Mouse (Mus musculus) liver, adult 2 months (tissue): ENCODE measurements around the gene Rsl24d1. TPM values are rescaled to one million over a fixed set of nuclear protein-coding genes. Genes with fewer than 3 reads are reported as not detected.

Experiments used
- DNase-seq: peaks from one replicate; pipeline ENCODE4 v3.0.0-alpha.2; 2011; ENCODE audit warnings: low read depth, low spot score; ENCODE audit errors: extremely low read depth
- H3K27ac ChIP-seq: fragments of 200-500 bp; replicated peaks from 2 replicates; pipeline ENCODE4 v1.5.1; 2012; ENCODE audit warnings: low read depth, mild to moderate bottlenecking, control low read depth, inconsistent platforms, low read length; ENCODE audit not compliant: insufficient read depth
- H3K27me3 ChIP-seq: fragments of 200-500 bp; 2 replicates; pipeline ENCODE4 v1.6.1; 2012; ENCODE audit warnings: mild to moderate bottlenecking, moderate library complexity, low read length, inconsistent platforms; ENCODE audit not compliant: control insufficient read depth, insufficient read depth
- H3K36me3 ChIP-seq: fragments of 200-500 bp; 2 replicates; pipeline ENCODE4 v1.6.1; 2012; ENCODE audit warnings: low read length, inconsistent platforms; ENCODE audit not compliant: control insufficient read depth, insufficient read depth
- H3K4me1 ChIP-seq: fragments of 200-500 bp; 2 replicates; pipeline ENCODE4 v1.6.1; 2011; ENCODE audit warnings: low read length; ENCODE audit not compliant: control insufficient read depth, insufficient read depth
- H3K4me3 ChIP-seq: fragments of 200-500 bp; 2 replicates; pipeline ENCODE4 v1.5.1; 2011; ENCODE audit warnings: low read depth, mild to moderate bottlenecking, control low read depth, low read length, moderate library complexity; ENCODE audit not compliant: insufficient read depth
- H3K79me2 ChIP-seq: fragments of 200-500 bp; 2 replicates; pipeline ENCODE4 v1.6.1; 2012; ENCODE audit warnings: inconsistent platforms, mild to moderate bottlenecking, low read length, moderate library complexity; ENCODE audit not compliant: control insufficient read depth, insufficient read depth
- H3K9ac ChIP-seq: fragments of 200-500 bp; 2 replicates; pipeline ENCODE4 v1.6.1; 2012; ENCODE audit warnings: low read depth, mild to moderate bottlenecking, control low read depth, inconsistent platforms, low read length
- CTCF ChIP-seq: fragments of 200-500 bp; IDR thresholded peaks from 2 replicates; pipeline ENCODE4 v1.5.1; 2011; ENCODE audit warnings: low read depth, low read length, control low read depth
- POLR2A ChIP-seq: fragments of 200-500 bp; IDR thresholded peaks from 2 replicates; pipeline ENCODE4 v1.6.1; 2011; ENCODE audit warnings: low read length, control low read depth; ENCODE audit not compliant: insufficient read depth; ENCODE audit errors: extremely low read depth
- WGBS: fragments of 180-500 bp; shearing (Covaris S2); methylation state at CpG from one replicate; pipeline ENCODE4 v1.1.7; 2018; 5-methylcytosine and 5-hydroxymethylcytosine counted together
- polyA plus RNA-seq: library from polyadenylated mRNA; depleted of rRNA; stranded (reverse); fragments of >200 nt; gene quantifications from 2 replicates; pipeline ENCODE4 v1.2.3, GENCODE M21; 2012
- total RNA-seq: library from RNA; depleted of rRNA; stranded (reverse); fragments of >200 nt; gene quantifications from 2 replicates; pipeline ENCODE4 v1.2.3, GENCODE M21; 2014

The Rsl24d1 gene
- total and polyA plus RNA-seq, 2 experiments: 11.2 to 34.9 TPM

GRCm38 (mm10) chr9:73125043-73125570 is 11.9 kb downstream of the Rsl24d1 start:
- H3K27ac ChIP-seq: no peak overlapping the region
- WGBS: 97% methylated on average over 8 of the region's 8 CpGs
- peaks cover 48% of the 10 kb centered on the region for H3K36me3 ChIP-seq

DNA sequence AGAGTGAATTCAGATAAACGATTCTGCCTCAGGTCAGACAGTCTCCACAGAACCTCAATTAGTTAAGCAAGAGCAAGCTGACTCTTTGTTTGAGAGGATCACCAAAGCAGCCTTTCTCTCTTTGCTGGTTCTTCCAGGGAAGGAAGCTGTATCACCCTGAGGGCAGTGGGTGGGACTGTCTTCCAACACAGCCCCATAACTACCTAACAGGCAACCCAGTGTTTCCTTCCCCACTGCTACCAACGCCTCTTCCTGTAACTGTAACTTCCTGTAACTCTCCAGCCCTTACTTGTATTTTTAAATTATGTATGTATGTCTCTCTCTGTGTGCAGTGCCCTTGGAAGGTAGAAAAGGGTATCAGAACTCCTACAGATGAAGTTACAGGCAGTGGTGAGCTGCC is 14.2 kb downstream of the Rsl24d1 start:
- Histone ChIP-seq H3K4me1 (no peaks in the 10 kb centered on the region), H3K27me3 (no peaks in the 10 kb centered on the region), H3K36me3 (peaks cover 34% of the 10 kb centered on the region; the same call in 1 of the 2 replicates), H3K27ac (no peak overlapping the region), H3K4me3 (no peak overlapping the region), H3K9ac (no peak overlapping the region), H3K79me2 (no peaks in the 10 kb centered on the region)
- TF ChIP-seq POLR2A (no peak), CTCF (no peak)
- WGBS: 81% methylated on average over 2 of the region's 2 CpGs
- DNase-seq: no peak

More at GRCm38 (mm10) chr9:73125043-73125570, 11.9 kb downstream of the Rsl24d1 start:
- no peaks in the 10 kb centered on the region for H3K27me3 ChIP-seq
- TF ChIP-seq POLR2A (no peak), CTCF (no peak)
- H3K4me1 ChIP-seq: no peaks in the 10 kb centered on the region
- H3K9ac ChIP-seq: no peak overlapping the region
- no peak overlapping the region for H3K4me3 ChIP-seq
- no peak for DNase-seq
- no peaks in the 10 kb centered on the region for H3K79me2 ChIP-seq

- Histone ChIP-seq H3K79me2 (no peaks in the 10 kb centered on the region), H3K36me3 (peaks cover 19% of the 10 kb centered on the region; the same call in 1 of the 2 replicates), H3K27ac (no peak overlapping the region), H3K4me3 (no peak overlapping the region), H3K9ac (no peak overlapping the region), H3K27me3 (no peaks in the 10 kb centered on the region), H3K4me1 (no peaks in the 10 kb centered on the region)
- TF ChIP-seq POLR2A: no peak
- TF ChIP-seq CTCF: no peak
- no peak for DNase-seq
- WGBS: 88% methylated on average over 8 of the region's 8 CpGs
Observed at GRCm38 (mm10) chr9:73129875-73130274, 16.6 kb downstream of the Rsl24d1 start.

DNA sequence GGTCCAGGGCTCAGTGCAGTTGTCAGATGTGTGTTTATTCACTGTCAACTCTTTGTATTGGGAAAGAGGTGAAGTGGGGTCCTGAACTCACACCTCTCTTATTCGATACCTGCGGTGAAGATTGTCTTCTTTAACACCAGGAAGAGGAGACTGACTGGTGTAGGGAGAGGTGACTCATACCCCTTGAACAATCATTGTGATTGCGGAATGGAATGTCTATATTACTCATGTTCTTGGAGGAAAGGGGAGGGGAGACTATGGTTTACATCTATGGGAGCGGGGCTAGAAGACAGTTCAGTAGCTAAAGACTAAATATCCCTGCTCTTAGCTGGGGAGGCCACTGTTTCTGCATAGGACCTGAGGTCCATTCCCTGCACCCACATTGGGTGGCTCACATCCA is 17.3 kb downstream of the Rsl24d1 start:
- no peaks in the 10 kb centered on the region for H3K79me2 ChIP-seq
- H3K4me1 ChIP-seq: no peaks in the 10 kb centered on the region
- H3K27ac ChIP-seq: no peak overlapping the region
- no peak overlapping the region for H3K9ac ChIP-seq
- 85% methylated on average over 4 of the region's 4 CpGs for WGBS
- no peaks in the 10 kb centered on the region for H3K27me3 ChIP-seq
- peaks cover 13% of the 10 kb centered on the region; the same call in 1 of the 2 replicates for H3K36me3 ChIP-seq
- no peak for TF ChIP-seq CTCF
- no peak for TF ChIP-seq POLR2A
- DNase-seq: no peak
- no peak overlapping the region for H3K4me3 ChIP-seq

GRCm38 (mm10) chr9:73137341-73137886 is 24.2 kb downstream of the Rsl24d1 start:
- WGBS: 43% methylated on average over 11 of the region's 11 CpGs
- H3K36me3 ChIP-seq: no peaks in the 10 kb centered on the region
- no peak overlapping the region for H3K9ac ChIP-seq
- no peaks in the 10 kb centered on the region for H3K79me2 ChIP-seq
- no peak for DNase-seq
- no peak overlapping the region for H3K27ac ChIP-seq
- H3K4me3 ChIP-seq: no peak overlapping the region
- H3K27me3 ChIP-seq: no peaks in the 10 kb centered on the region
- TF ChIP-seq CTCF (no peak), POLR2A (no peak)
- H3K4me1 ChIP-seq: no peaks in the 10 kb centered on the region

- WGBS: 44% methylated on average over 9 of the region's 9 CpGs
- TF ChIP-seq POLR2A (no peak), CTCF (no peak)
- H3K9ac ChIP-seq: no peak overlapping the region
Observed at GRCm38 (mm10) chr9:73154347-73154746, 41.1 kb downstream of the Rsl24d1 start.

More at GRCm38 (mm10) chr9:73154347-73154746, 41.1 kb downstream of the Rsl24d1 start:
- Histone ChIP-seq H3K27ac (no peak overlapping the region), H3K4me3 (no peak overlapping the region), H3K79me2 (no peaks in the 10 kb centered on the region), H3K27me3 (no peaks in the 10 kb centered on the region), H3K4me1 (no peaks in the 10 kb centered on the region), H3K36me3 (no peaks in the 10 kb centered on the region)
- DNase-seq: no peak
